Mouse (Mus musculus): ENCODE data around the gene Cd151.

Gene Cd151

DNA sequence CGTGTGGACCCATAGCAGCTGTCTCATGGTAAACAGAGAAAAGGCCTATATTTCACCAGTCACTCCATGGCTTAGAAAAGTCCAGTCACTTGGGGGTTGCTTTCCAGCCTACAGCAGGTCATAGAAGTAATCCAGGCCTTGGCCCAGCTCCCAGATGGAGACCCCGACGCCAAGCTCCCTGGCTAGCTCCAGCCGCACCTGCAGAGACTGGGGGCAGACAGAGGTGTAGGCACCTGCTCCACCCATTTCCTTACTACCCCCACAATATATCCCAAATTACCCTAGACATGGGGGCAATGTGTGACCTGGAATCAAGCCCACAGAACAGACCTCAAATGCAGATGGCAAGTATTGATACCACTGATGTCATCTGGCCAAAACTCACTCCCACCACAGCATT, 28.7 kb downstream of the Cd151 start:
- no peak for DNase-seq (ENCODE audit: low spot score)

DNA sequence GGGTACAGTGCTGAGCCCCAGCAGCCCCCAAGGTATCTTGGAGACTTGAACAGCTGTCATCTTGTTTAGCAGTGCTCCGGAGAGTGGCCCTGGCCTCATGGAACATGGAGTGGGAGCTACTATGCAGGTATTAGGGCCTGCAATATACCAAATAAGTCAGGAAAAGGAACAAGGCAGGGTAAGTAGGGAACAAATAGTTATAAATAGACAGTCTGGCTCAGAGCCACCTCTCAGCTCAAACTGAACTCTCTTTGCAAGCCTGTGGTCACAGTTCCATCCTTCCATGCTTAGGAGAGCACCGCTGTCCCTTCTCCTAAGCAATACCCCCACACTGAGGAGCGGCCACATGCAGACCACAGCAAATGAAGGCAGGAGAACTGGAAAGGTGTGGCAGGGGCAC, 30.4 kb downstream of the Cd151 start:
- DNase-seq (ENCODE audit: low spot score): peak; percentile 36

DNA sequence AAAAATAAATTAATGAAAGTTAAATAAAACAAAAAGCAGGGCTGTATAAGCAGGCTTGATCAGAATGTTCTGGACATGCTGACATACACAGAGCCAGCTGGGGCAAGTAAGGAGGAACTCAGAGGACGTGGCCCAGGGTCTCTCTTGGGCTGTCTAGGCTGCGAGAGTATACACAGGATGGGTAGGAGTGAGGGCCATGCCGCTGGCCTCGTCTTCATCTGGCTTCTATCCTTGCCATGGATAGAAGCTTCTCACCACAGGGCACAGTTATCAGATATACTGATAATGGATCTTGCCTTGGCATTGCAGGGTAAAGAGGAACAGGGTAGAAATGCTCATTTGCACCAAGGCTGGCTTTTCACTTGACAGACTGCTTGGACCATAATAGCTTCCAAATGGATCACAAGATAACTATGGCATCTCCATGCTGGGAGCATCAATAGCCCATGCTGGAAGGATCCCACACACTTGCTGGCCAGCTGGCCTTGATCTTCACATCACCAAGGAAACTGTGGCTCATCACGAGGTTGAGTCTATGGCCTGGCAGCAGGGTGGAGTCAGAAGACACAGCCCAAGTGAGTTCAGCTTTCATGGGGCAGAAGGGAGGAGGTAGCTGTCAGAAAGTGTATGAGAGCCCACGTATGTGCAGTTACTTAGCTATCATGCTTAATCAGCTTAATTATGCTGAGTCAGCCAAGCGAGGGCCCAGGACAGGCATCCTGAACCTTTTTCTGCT, 34.8 kb downstream of the Cd151 start:
- DNase-seq (ENCODE audit: low spot score): no peak

- no peak for DNase-seq (ENCODE audit: low spot score)
Observed at GRCm38 (mm10) chr7:141502556-141502905, 35.3 kb downstream of the Cd151 start.

GRCm38 (mm10) chr7:141506278-141506677, 39.1 kb downstream of the Cd151 start:
- no peak for DNase-seq (ENCODE audit: low spot score)

DNA sequence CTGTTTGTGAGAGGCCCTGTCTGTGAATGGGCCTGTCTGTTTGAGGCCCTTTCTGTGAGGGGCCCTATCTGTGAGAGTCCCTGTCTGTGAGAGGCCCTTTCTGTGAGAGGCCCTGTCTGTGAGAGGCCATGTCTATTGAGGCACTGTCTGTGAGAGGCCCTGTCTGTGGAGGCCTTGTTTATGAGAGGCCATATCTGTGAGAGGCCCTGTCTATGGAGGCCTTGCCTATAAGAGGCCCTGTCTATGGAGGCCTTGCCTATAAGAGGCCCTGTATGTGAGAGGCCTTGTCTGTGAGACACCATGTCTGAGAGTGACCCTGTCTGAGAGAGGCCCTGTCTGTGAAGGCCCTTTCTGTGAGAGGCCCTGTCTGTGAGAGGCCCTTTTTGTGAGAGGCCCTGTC, 41.0 kb downstream of the Cd151 start:
- no peak for DNase-seq (ENCODE audit: low spot score)

DNA sequence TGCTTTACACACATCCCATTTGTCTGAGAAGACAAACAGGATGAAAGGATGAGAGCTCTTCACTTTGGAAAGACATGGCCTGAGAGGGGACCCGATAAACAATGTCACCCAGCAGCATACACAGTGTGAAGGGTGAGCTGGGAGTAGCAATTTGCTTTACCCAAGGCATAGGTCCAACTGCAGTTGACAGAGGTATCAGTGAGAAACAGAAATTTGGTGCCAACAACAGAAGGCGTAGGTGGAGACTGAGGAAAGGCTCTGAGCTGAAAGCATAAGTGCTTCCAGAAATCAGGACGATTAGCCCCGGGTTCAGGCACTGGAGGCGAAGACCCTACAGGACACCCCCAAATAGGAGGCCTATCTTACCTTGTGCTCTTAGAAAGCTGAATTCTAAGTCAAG, 43.0 kb downstream of the Cd151 start:
- DNase-seq (ENCODE audit: low spot score): no peak

DNA sequence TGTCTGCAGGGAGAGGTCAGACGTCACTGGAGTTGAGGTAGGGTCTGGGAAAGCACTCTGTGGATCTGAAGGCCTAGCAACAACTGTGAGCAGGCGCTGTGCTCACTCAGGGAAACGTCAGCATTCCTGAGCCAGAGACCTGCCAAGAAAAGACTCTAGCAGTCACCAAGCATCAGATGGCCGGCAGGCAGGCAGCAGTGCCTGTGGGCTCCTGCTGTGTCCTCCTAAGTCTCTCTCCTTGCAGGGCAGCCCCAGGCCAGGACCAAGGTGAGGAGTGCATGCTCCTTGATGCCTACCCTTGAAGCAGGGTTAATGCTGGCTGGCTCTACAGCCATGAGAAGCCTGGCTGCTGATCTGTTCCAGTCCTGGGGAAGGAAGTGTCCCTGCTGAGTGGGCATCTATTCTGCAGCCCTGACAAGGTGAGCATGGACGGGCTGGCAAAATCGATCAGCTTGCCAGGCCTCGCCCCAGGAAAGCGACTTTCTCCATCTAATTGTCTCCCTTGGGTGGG, 43.5 kb downstream of the Cd151 start:
- DNase-seq (ENCODE audit: low spot score): no peak

DNA sequence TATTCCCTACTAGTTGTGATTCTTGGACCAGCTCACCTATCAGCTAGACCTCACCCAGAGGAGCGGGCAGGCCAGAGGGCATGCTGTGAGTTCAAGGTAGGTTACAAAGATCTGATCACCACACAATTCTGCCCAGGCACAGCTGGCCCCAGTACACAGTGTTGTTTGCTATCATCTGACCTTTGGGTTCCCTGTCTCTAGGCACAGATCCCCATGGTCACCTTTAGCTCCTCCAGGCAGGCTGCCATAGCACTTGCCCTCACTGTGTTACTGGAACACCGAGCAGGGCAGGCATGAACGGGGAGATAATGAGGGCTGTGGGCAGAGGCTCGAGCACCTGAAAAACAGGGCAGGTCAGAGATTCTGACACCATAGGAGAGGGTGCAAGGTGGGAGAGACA, 50.4 kb downstream of the Cd151 start:
- DNase-seq (ENCODE audit: low spot score): peak; percentile 79

DNA sequence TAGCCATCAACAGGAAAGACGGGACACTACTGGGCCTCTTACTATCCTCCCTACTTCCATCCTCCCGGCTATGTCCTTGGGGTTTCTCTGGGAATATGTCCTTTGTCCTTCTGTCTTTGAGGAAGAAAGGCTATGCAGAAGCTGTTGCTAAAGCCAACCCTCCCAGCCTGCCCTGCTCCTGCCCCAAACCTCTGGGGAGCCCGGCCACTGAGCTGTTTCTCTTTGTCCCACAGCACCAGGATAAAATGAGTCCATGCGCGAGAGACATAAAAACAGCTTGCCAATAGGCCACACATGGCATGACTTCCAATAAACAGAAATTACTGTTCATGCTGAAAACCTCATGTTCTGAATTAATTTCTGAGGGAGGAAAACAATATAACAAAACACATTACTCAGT, 51.1 kb downstream of the Cd151 start:
- DNase-seq (ENCODE audit: low spot score): peak; percentile 87

DNA sequence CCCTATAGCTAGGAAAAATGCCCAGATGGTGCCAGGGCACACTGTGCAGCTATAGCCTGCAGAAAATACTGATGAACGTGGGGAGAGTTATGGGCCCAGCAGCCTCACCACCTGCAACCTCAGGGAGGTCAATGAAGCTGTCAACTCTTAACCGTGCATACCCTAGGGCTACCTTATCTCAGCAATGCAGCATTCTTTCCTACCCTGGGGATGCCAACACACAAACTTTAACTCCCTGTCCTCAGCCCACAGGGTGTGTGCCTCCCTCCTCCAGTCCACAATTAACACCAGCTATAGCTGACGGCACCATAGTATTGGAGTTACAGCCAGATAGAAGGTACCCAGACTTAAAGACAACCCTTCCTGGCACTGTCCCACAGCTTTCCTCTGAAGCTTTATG, 51.7 kb downstream of the Cd151 start:
- no peak for DNase-seq (ENCODE audit: low spot score)

DNA sequence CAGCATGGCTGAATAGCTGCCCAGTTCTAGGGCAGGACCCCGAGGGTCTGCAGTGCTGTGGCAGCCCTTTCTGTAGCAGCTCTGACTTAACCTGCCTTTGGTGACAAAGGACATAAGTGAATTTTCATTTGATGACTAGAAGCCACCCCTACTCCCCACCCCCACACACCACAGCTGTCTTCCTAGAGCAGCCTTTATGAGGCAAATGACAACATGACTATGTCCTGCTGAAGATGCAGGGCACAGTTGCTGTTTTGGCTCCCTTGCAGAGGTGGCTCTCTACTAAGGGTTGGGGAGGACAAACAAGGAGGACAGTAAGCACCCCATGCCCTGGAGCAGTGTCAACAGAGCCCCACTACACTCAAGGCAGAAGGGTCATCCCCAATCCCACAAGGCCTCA, 52.6 kb downstream of the Cd151 start:
- DNase-seq (ENCODE audit: low spot score): no peak

Data from adipocyte (in vitro differentiated cells).